Mouse (Mus musculus) cortical plate, adult 2 months (tissue): ENCODE data around the gene Phc1.

ENCODE experiments used
- CTCF ChIP-seq: fragments of 200-500 bp; IDR thresholded peaks from 2 replicates; pipeline ENCODE4 v1.5.1; 2011; ENCODE audit warnings: mild to moderate bottlenecking, control low read depth, low read length; ENCODE audit not compliant: insufficient read depth; ENCODE audit errors: extremely low read depth
- POLR2A ChIP-seq: fragments of 200-500 bp; IDR thresholded peaks from 2 replicates; pipeline ENCODE4 v1.6.1; 2011; ENCODE audit warnings: mild to moderate bottlenecking, low read length, control low read depth; ENCODE audit not compliant: insufficient read depth; ENCODE audit errors: extremely low read depth

DNA sequence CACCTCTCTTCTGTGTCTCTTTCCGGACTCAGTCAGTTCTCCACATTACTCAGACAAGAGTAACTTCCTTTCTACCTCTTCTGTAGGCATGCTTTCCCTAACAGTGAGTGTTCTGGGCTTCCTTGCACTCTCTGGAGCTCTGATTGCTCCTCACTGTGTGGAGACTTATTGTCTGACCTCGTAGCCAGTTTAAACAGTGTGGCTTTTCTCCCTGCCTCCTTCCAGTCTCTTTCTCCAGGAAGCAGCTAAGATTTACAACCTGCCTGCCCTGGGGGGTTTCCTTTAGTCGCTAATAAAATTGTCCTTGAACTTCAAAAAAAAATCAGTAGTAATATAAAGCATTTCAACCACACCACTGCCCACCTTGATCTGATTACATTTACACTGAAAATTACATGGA lies 50.1 kb downstream of the Phc1 start:
- no peak for TF ChIP-seq POLR2A
- TF ChIP-seq CTCF: no peak
